Mouse (Mus musculus): ENCODE measurements around the gene Gnat2. TPM values are rescaled to one million over a fixed set of nuclear protein-coding genes. Genes with fewer than 3 reads are reported as not detected.

Gnat2 gene
- under 1 TPM in 1 of 4 experiments, not detected in 3; 0.61 TPM for total RNA-seq (2022)

DNA sequence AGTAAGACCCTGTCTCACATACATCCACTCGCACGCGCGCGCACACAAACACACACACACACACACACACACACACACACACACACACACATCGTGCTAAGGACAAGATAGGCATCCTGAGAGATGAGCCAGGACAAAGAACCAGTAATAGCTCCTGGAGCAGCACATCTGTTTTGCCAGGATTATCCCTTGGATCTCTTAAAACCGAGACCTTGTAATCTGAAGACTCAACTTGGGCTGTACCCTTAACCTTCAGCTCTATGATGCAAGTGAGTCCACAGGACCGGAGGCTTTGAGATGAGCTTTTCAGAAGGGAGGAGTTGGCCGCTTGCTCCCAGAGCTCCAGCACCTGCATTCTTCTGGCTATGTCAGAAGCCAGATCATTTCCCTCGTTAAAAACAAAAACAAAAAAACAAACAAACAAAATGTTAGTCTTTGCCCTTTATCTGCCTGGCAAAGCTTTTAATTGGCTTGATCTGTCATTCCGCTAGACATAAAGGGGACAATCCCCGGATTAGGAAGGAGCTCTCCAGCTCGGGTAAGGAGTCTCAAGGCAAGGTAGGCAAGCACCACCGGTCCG lies at the start of gene Gnat2:
Gene Gnat2, plus strand, starts transcription at position 254 of the 580 bp plus-strand sequence.
- DNase-seq (ENCODE audit: low spot score in 2 of 2), result no peak

GRCm38 (mm10) chr3:108044394-108045140 lies 48.0 kb upstream of the Gnat2 start, which contains the start of gene Gstm4:
Gene Gstm4 (minus strand): TSS chr3:108044894.
- peak; percentile 88 for DNase-seq (ENCODE audit: low spot score in 2 of 2)

GRCm38 (mm10) chr3:108046944-108047655 lies 45.5 kb upstream of the Gnat2 start:
- no peak for DNase-seq (ENCODE audit: low spot score in 2 of 2)

GRCm38 (mm10) chr3:108048306-108048705 lies 44.3 kb upstream of the Gnat2 start:
- DNase-seq (ENCODE audit: low spot score in 2 of 2), result no peak

DNA sequence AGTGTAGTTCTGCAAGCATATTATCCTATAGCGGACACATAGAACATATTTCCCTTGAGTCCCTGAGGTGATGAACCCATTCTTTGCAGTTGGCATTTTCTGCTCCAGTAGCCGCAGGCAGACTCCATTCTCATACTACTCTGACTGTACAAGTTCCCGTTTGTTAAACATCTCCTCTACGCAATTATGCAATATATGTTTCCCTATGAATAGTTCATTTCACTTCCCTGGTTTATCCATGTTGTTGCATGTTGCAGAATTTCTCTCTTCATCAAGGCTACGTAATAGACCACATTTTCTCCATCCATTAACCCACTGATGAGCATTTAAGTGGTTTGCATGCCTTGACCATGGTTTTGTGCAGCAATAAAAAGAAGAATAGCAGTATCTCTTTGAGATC lies 42.1 kb upstream of the Gnat2 start:
- DNase-seq (ENCODE audit: low spot score in 2 of 2), result no peak

GRCm38 (mm10) chr3:108061420-108061819 lies 31.2 kb upstream of the Gnat2 start:
- DNase-seq (ENCODE audit: low spot score in 2 of 2), result peak in 1 of 2 experiments; percentile 59

DNA sequence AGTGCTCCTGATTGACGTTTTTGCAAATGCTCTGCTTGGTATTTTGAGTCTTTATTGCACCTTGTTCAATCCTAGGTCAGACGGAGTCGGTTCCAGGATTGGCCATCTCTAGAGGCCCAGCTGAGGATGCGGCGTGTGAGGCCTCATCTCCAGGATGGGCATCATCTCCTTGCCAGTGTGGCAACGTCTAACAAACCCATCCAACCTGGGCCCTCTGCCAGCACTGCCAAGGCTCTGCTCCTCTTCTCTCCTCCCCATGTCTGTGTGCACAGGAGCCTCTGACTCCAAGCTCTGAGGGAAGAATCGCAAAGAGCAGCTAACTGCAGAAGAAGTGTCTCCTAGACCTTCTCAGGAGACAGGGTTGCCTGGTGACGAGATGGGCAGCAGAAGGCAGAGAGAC lies 29.9 kb upstream of the Gnat2 start:
- DNase-seq (ENCODE audit: low spot score in 2 of 2), result no peak

DNA sequence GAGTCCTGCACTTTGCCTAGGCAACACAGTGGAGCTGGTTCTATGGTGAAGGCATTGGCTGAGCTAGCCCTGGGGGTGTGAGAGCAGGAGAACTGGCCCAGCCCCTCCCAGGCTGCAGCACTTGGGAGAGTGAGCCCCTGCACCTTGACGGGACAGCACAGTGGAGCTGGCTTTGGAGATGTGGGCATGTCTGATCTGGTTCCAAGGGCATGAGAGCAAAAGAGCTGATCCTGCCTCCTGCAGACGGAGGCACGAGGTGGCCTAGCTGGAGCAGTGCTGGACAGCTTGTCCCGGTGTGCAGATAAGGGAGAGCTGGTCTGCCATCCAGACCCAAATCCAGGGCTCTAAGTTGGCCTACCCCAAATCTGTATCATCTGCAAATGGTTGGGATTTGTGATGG lies 27.9 kb upstream of the Gnat2 start:
- DNase-seq (ENCODE audit: low spot score in 2 of 2), result no peak

- DNase-seq (ENCODE audit: low spot score in 2 of 2), result no peak
Measured at GRCm38 (mm10) chr3:108065551-108065950, 27.0 kb upstream of the Gnat2 start.

DNA sequence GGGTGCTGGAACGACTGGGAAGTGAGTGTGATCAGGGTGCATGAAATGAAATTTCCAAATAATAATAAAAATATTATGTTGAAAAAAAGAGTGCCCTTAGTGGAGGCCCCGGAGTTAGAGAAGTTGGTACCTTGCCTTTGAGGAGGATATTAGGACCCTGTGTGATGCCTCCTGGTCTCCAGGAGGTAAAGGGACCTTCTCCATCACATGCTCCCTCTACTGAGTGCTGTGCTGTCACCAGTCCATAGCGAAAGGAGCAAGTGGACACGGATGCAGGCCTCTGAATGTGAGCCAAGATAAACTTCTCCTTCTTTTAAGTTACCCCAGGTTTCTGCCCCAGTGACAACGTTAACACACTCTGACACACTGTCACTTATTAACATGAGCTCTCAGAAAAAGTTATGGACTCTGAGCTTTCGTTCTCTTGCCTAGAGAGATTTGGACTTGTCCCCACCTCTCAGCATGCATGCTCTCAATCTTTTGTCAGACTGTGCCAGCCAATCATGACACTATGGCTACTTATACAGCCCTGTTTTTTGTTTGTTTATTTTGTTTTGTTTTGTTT lies 25.1 kb upstream of the Gnat2 start:
- no peak for DNase-seq (ENCODE audit: low spot score in 2 of 2)

GRCm38 (mm10) chr3:108068826-108069225 lies 23.8 kb upstream of the Gnat2 start:
- DNase-seq (ENCODE audit: low spot score in 2 of 2), result no peak

DNA sequence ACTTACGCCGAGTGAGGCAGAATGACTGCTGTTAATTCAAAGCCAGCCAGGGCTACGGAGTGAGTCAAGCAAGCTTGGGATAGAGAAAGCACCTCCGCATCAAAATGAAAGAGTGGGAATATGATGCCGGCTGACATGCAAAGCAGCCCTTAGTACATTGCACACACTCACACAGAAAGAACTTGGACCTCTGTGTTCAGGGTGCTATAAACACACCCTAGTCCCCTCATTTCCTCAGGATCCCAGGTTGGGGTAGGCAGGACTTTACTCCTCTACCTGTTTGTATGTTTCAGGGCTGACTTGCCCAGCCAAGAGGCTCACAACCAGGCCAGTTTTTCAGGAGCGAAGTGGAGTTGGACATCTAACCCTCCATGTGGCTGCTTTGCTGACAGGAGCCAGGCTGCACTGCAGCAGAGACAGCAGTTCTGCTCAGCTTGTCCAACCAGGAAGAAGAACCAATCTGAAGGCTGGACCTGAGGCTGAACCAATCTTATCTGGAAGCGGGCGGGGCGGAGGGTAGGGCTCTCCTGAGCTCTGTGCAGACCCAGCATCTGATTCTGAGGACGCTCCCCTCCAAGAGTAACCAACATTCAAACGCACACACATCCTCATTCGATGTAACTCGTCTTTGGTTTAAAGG lies 23.2 kb upstream of the Gnat2 start:
- no peak for DNase-seq (ENCODE audit: low spot score in 2 of 2)

GRCm38 (mm10) chr3:108070295-108071293 lies 22.0 kb upstream of the Gnat2 start:
- peak in 1 of 2 experiments; percentile 61 for DNase-seq (ENCODE audit: low spot score in 2 of 2)

DNA sequence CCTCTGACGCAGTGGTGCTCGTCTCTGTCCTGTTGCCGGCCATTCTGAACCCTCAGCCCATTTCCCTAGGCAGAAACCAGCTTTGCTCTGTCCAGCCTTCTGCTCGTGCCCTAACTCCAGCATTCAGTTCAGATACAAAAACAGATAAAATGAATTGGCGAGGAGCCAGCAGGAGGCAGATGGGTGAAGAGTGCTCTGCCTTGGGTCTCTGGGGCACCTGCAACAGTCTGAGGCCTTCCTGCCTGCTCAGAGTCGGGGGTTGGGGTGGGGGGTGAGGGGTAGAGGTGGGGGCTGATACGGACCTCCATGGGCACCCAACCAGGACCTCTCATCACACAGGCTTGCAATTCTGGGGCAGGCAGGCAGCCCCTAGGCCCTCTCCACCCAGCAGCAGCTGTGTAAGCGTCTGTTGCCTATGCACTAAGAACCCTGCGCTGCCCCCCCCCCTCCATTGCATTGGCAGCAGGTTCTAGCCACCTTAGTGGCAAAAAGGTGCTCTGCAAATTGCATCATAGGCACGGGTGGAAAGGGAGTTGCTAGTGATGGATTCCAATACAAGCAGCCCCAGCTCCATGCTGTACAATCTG lies 19.5 kb upstream of the Gnat2 start:
- DNase-seq (ENCODE audit: low spot score in 2 of 2), result no peak

- no peak for DNase-seq (ENCODE audit: low spot score in 2 of 2)
Measured at GRCm38 (mm10) chr3:108076836-108077235, 15.8 kb upstream of the Gnat2 start.

GRCm38 (mm10) chr3:108081681-108082080 lies 10.9 kb upstream of the Gnat2 start:
- DNase-seq (ENCODE audit: low spot score in 2 of 2), result no peak

GRCm38 (mm10) chr3:108082251-108082875 lies 10.2 kb upstream of the Gnat2 start:
- no peak for DNase-seq (ENCODE audit: low spot score in 2 of 2)

DNA sequence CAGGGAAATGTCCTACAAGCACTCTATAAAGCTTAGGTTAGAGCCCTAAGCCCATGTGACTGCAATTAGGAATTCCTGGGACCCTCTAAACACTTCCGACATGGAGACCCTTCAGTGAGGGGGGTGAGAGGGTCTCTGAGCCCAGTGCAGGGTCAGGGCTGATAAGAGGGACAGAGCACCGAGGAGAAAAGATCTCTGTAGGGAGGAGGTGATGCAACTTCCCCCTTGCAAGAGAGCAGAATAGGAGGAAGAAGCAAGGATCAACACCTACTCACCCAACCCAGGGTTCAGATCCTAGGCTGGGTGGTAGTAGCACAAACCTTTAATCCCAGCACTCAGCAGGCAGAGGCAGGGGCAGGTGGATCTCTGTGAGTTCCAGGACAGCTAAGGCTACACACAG lies 9.4 kb upstream of the Gnat2 start:
- DNase-seq (ENCODE audit: low spot score in 2 of 2), result no peak

- DNase-seq (ENCODE audit: low spot score in 2 of 2), result no peak
Measured at GRCm38 (mm10) chr3:108083904-108084407, 8.6 kb upstream of the Gnat2 start.

Measured in layer of hippocampus, adult 8-10 months (tissue).